Mouse (Mus musculus) lung, postnatal 0 days (tissue): ENCODE results near the gene Pot1b.

Experiments used
- CTCF ChIP-seq: IDR thresholded peaks from 2 replicates; pipeline ENCODE4 v1.5.1; 2016; ENCODE audit warnings: antibody characterized with exemption, mild to moderate bottlenecking
- EP300 ChIP-seq: IDR thresholded peaks from 2 replicates; pipeline ENCODE4 v1.6.1; 2016; ENCODE audit warnings: antibody characterized with exemption, mild to moderate bottlenecking, control low read depth

DNA sequence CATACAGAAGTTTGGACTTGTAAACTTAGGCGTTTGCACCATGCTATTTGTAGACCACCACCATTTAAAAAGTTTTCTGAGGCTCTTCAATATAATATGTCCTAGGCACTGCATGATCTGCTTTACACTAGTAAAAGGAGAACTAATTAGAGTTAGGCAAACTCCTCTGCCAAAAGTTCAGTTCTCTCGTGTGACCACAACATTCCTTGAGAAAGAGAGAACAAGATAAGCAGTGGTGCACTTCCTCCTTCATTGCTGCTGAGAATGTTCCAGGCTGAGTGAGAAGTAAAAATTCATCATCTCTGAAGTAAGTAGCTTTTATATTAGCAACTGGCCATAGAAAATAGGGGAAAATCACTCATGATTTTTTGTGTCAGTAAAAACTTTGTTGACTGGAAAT is 37.4 kb upstream of the Pot1b start, which contains the start of gene Adgre4:
- TF ChIP-seq CTCF (no peak), EP300 (no peak)
